Mouse (Mus musculus) testis, adult 2 months (tissue): ENCODE results near the gene Fgr.

ENCODE experiments used
- CTCF ChIP-seq: fragments of 200-500 bp; IDR thresholded peaks from 2 replicates; pipeline ENCODE4 v1.5.1; 2012; ENCODE audit warnings: low read depth, mild to moderate bottlenecking, inconsistent platforms, low read length, moderate library complexity; ENCODE audit not compliant: control insufficient read depth, insufficient read depth, insufficient replicate concordance
- POLR2A ChIP-seq: fragments of 200-500 bp; IDR thresholded peaks from 2 replicates; pipeline ENCODE4 v1.6.1; 2012; ENCODE audit warnings: low read depth, mild to moderate bottlenecking, inconsistent platforms, low read length, moderate library complexity; ENCODE audit not compliant: control insufficient read depth

DNA sequence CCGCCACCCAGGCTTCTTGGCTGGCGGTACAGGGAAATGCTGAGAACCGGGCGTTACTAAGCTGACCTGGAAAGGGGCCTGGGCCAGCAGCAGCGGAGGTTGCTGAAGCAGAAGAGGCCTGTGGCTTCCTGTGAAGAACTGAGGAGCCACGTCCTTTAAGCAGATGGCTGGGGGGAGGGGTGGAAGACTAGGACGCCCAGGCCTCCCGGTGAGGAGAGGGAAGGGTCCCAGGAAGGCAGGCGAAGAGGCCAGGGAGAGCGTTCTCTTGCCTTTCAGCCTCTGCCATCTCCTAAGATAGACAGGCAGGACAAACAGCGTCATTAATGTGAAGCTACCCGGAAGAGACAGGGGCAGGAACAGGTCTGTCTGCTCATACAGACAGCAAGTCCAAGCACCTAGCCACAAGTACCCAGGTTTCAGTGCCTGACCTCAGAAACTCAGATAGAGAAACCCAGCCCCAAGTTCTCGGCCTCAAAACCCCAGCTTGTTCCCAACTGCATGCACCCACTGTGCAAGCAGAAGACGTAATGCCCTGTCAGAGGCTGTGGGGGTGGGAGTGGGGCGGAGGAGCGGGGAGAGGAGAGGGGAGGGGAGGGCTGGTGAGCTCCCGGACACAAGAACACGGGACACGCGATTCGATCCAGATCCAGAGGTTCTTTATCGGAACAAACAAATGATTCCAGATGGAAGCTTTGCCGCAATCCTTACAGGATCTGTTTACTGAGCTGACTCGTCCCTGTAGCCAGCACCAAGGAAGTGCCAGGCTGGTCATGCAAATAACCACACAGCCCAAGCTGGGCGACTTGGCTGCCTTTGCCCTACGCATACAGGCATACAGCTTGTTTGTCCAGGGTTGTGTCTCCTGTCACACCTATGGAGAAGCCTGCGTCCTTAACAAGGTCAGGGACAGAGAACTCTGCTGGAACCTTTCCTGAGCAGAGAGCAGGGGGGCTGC is 27.6 kb upstream of the Fgr start:
- TF ChIP-seq CTCF (no peak), POLR2A (no peak)
